Mouse (Mus musculus) MEL (cell line): ENCODE measurements around the gene Mgp.
A peak's percentile ranks its signal among the peaks of the same experiment; 100 is the strongest.

Experiments
- BHLHE40 ChIP-seq: IDR thresholded peaks from 2 replicates; pipeline ENCODE4 v1.6.1; 2012; ENCODE audit warnings: low read depth, mild to moderate bottlenecking, inconsistent platforms, low read length, improper control_type of control experiment, borderline replicate concordance
- EP300 ChIP-seq, 2 experiments: IDR thresholded peaks; 2 replicates each; pipeline ENCODE4 v1.6.1; 2011; ENCODE audit warnings: improper control_type of control experiment in 2 of 2, low read length in 2 of 2, low read depth in 1 of 2, mild to moderate bottlenecking in 1 of 2
- GATA1 ChIP-seq: IDR thresholded peaks from 2 replicates; pipeline ENCODE4 v1.6.1; 2011; ENCODE audit warnings: low read depth, low read length, improper control_type of control experiment
- POLR2AphosphoS2 ChIP-seq: IDR thresholded peaks from 2 replicates; pipeline ENCODE4 v1.6.1; 2011; ENCODE audit warnings: low read length, improper control_type of control experiment
- ZC3H11A ChIP-seq: IDR thresholded peaks from 2 replicates; pipeline ENCODE4 v1.6.1; 2012; ENCODE audit warnings: low read depth, mild to moderate bottlenecking, inconsistent platforms, low read length, improper control_type of control experiment
- ZMIZ1 ChIP-seq: IDR thresholded peaks from 2 replicates; pipeline ENCODE4 v1.6.1; 2012; ENCODE audit warnings: low read depth, mild to moderate bottlenecking, inconsistent platforms, low read length, improper control_type of control experiment, moderate library complexity
- ZNF384 ChIP-seq: IDR thresholded peaks from 2 replicates; pipeline ENCODE4 v1.6.1; 2012; ENCODE audit warnings: low read depth, mild to moderate bottlenecking, inconsistent platforms, low read length, improper control_type of control experiment

DNA sequence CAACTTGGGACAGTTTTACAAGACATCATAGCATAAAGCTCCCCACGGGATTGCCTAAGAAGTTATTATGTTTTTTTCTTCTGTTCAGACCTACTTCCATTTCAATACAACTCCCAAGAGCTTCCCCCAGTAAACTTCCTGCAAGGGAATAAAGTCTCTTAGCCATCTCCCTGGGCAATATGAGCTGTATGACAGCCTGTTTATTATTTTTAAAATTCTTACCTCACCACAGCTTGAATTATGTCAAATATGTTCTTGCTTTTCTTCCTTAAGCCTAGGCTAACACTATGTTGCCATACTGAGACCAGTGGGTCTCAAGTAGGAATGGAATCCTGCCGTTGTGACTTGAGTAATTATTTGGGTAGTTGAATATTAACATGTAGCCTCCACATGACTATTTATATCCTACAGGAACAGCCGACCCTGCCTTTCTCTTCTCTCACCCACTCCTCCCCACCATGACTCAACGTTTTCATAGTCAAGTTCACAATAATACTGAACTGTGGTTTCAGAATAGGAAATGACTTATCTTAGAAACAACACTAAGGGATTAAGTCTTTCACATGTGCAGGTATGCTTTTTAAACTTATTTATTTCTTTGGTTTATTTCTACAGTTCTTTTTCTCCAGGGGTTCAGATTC, 24.9 kb upstream of the Mgp start:
- TF ChIP-seq ZNF384 (no peak), POLR2AphosphoS2 (no peak), ZMIZ1 (no peak), GATA1 (0 out of 2 replicates have a peak, but pooled peaks have one; percentile 2), BHLHE40 (no peak), ZC3H11A (no peak), EP300 (IDR thresholded peaks at IDR 0.05; ENCODE audit: low read depth in 1 of 2, low read length in 2 of 2) (peak; percentile 46 to 60)
